Mouse (Mus musculus) liver, adult (tissue): ENCODE results near the gene Mr1.

Source experiments
- GATA4 ChIP-seq: IDR thresholded peaks from 2 replicates; pipeline ENCODE4 v1.6.1; 2014; ENCODE audit warnings: mild to moderate bottlenecking, low read length; ENCODE audit not compliant: insufficient replicate concordance

Gene Mr1

GRCm38 (mm10) chr1:155108412-155108811, 38.2 kb downstream of the Mr1 start:
- no peak for TF ChIP-seq GATA4

DNA sequence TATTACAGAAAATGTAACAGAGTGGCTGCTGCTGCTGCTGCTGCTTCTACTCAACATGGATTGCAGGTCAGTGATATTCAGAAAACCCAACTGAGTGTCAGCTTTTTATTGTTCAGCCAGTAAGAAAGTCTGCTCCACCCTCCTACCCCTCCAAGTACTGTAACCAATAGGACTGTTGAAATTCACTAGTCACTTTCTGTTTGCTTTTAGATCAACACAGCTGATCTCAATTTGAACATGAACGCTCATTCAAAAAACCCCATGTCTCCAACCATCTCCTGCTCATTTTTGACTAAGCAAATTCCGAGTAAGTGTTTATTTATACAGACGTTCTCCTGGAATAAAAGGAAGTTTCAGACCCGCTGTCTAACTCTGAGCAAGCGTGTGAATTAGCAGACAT, 38.8 kb downstream of the Mr1 start:
- no peak for TF ChIP-seq GATA4

DNA sequence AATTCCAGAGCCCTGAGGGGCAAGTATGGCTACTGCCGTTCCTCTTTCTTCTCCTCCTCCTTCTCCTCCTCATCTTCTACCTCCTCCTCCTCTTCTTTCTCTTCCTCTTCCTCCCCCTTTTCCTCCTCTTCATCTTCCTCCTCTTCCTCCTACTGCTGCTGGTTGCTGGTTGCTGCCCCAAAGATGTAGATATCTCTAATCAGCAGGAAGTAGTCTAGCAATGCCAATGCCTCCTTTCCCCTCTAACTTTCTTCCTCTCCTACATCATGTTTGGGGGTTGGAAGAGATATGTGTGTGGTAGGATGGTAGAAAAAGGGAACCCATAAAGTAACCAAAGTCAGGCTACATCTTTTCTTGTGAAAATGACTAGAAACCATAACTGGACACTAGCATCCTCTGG, 40.3 kb downstream of the Mr1 start:
- no peak for TF ChIP-seq GATA4

- no peak for TF ChIP-seq GATA4
Measured at GRCm38 (mm10) chr1:155103991-155104390, 42.6 kb downstream of the Mr1 start.

DNA sequence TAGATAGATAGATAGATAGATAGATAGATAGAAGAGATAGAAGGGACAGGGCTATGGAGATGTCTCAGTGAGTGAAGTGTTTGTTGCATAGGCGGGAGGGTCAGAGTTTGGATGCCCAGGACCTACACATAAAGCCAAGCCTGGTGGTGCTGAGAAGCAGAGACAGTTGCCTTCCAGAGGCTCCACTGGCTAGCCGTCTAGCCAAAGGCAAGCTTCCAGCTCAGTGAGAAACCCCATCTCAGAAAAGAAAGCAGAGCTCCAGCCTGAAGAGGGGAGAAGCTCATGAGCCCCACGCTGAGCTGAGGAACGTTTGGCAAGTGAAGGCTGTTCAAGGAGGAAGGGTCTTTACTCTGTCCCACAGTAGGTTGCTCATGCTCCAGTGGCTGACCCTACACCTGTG, 44.0 kb downstream of the Mr1 start:
- TF ChIP-seq GATA4 = no peak

DNA sequence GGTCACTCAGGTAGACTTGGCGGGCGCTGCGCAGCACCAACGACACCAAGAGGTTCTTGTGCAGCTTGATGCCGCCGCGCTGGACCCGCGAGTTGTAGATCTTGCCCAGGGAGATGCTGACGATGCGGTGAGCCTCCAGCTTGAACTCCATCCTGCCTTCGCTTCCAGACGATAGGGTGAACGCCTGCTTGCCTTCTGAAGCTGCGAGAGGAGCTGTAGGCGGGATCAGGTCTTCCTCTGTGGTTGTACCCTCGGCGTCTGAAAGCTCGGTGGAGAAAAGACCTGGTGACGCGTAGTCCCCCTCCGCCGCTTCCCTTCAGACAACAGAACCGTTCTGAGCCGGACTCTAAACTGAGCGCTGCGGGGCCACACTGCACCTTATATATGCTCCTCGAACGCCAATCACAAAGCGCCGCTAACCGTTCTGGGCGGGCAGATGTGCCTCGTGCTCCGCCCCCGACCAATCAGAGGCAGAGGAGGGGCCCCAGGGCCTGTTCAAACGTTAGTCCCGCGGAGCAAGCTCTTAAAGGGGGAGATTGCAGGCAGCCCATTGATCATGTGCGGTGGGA, 47.2 kb downstream of the Mr1 start, which contains the start of gene Ier5:
Ier5 (minus strand) TSS at position 357 of the 569 bp plus-strand sequence.
- TF ChIP-seq GATA4 = no peak; the same call in 1 of the 2 replicates

DNA sequence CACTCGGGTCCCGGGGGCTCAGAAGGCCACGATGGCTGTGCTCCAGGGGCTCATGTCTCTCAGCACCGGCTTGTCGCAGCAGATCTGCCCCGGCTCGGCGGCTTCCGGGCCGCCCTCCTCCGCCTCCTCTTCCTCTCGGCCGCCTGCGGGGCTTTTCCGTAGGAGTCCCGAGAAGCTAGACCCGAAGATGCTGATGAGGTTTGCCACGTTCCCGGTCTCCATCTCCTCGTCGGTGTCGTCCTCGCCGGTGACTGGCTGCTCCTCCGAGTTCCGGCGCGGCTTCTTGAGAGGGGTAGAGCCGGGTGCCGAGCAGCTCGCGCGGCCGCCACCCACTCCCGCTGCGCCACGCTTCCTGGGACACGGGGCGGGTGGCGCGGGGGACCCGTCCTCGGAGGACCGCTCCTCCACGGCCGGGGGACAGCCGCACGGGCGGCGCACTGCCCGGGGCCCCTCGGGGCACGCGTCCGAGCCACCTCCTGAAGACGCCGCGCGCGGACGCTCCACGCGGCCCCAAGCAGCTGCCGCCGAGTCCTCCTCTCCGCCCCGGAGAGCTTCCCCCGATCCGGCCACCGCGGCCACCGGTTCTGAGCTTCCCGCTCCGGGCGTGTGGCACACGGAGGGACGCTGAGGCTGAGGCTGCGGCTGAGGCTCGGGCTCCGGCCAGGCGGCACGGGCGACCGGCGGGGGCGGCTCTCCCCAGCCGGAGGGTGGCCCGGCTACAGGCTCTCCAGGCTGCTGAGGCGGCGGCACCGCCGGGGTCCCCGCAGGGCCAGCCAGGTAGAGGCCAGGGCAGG, 47.9 kb downstream of the Mr1 start:
- no peak; the same call in 1 of the 2 replicates for TF ChIP-seq GATA4

DNA sequence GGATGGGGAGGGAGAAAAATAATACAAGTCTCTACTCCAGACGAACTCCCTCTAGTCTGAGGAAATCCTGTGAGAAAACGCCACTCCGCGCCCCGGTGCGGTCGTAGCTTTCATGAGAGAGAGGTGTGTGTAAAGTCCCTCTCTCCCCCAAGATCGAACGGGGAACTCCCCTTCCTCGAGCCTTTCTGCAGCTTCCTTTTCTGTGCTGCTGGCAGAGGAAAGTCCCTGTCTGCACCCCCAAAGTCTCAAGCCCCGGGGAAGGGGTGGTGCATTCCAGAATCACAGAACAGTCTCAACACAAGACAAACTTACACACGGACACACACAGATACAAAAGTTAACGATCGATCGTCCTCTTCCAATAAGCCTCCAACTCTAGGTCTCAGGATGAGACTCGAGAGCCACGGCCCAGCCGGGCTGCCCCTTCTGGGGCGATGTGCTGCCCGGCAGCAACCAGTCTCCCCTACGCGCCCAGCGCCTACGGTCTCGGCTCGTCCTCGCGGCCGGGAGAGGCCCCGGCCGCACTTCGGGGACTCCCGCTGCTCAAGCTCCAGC, 48.6 kb downstream of the Mr1 start:
- no peak for TF ChIP-seq GATA4

- TF ChIP-seq GATA4 = no peak
Measured at GRCm38 (mm10) chr1:155097354-155097753, 49.3 kb downstream of the Mr1 start.

DNA sequence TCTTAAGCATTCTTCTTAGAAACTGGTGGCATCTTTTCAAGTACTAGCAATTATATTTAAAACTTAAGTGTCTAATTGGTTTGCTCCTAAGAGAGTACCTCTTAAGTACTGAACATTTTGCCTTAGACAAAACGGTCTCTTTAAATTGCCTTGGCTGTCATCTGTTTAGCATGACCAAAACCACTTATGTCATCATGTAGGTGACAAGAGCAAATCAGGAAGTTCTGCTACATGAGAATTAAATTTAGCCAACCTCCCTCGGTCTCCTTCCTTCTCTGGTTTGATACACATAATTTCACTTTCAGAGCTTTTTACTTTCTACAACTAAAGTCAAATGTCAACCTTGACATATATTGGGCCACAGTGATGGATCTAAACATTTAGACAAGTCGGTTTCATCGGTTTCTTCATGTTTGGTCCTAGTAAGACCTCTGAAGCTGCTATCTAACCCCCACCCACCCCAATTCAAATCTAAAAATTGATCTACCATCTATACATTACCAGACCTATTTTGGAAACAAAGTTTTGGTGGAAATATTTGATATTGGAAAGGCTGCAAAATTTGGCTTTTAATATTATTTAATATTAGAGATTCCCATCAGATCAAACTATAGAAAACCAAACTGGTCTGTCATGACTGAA, 49.9 kb downstream of the Mr1 start:
- no peak for TF ChIP-seq GATA4

DNA sequence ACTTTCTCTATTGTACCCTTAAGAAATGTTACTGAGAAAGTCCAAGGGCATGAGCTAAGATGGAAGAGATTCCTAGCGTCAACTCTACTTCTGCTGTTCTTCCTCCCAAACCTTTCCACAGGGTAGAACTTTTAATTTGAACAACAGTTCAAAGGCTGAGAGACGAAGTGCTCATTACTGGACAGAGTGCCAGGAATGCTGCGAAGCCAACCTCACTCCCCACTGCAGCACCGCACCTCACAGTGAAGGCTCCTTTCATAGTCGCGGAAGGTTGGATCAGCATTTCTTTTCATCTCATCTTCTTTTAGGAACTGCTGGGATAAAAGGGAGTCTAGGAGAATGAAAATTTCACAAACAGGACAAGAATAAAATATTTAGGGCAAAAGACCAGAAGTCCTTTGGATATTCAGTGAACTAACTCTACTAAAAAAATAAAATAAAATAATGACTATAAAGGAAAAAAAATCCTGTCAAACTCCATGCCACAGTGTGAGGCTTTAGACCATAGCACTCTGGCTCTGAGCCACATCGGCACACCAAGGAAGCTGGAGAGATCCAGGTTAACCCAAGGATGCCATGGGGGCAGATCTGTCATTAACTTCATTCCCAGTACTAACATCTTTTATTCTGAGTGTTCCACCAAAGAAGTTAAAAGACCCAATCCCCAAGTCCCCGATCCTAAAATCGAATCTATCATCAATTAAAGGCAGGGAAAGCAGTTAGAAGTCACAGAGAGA, 52.5 kb downstream of the Mr1 start:
- TF ChIP-seq GATA4 = no peak

- TF ChIP-seq GATA4 = no peak
Measured at GRCm38 (mm10) chr1:155093145-155093791, 53.3 kb downstream of the Mr1 start.

DNA sequence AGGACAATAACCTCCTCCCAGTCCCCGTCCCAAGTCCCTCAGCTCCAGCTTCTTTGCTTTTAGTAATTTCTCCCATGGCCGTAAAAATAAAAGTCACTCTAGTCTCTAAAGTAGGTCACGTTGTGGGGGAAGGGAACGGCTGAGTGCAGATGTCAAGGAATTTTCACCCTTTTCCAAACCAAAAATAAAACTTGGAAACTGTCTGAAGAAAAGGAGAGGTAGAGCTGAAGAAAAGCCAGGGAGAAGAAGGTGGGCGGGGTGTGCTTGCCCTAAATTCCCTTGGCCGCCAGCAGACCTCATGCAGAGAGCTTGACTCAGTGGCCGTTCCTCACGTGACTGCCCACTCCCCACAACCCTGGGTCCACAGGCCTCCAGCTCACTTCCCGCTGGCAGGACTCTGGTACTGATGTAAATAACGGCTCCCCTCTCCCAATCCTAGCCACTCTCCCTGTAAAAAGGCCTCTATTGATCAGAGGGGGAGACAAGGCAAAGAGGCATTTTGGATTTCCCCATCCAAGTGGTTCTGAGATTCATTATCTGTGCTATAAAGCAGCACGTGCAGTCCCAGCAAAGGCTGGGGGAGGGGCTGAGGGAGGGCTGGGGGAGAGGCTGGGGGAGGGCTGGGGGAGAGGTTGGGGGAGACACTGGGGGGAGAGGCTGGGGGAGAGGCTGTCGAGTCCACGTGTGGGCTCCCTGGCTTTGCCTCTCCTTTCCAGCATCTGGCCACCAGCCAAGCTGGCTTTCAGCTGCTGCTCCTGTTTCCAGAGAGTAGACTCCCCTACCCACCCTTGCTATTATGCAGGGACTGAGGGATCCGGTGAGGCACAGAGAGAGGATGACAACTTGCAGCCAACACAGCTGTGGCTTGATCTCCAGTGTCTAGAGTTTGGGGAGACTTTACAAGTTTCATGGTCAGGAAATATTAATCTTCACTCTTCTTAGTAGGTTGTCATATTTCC, 54.5 kb downstream of the Mr1 start:
- TF ChIP-seq GATA4 = no peak
